Comparison of ENCODE assay signal across 8 mouse cellular contexts in the genomic region with DNA sequence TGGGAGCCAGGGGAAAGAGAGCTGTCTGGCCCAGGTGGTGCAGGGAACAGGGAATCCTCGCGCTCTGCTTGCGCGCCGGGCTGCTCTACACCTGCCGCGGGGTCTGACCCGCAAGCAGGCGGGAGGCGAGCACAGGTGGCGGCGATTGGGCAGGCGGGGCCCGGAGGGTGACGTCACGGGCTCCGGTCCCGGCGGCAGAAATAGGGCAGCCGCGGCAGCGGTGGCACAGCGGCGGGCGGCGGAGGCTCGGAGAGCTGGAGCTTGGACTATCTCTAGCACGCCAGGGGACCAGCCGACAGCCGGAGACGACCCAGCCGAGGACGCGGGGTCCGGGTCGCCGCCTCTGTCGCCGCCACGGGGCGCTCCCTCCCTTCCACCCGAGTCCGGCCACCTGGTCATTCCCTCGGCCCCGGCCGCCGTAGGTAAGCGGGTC. TPM values are rescaled to one million over a fixed set of nuclear protein-coding genes. Genes with fewer than 3 reads are reported as not detected.
A peak's percentile ranks its signal among the peaks of the same experiment; 100 is the strongest.
DNase-seq lines count a peak whose midpoint lies in the region; ATAC-seq and TF ChIP-seq lines count a peak whose summit lies in the region.

A gene (plus strand): TSS at position 174 of the 433 bp plus-strand sequence.

- TF ChIP-seq CTCF in liver, embryonic 14.5 days (IDR thresholded peaks at IDR 0.05; ENCODE audit: low read depth) = no peak

- H3K9me3 ChIP-seq in heart, embryonic 14.5 days (ENCODE audit: control insufficient read depth, low read length) = no peaks in the 10 kb centered on the region
- H3K9me3 ChIP-seq in liver, embryonic 14.5 days (ENCODE audit: control insufficient read depth, low read length) = no peaks in the 10 kb centered on the region
- no peaks in the 10 kb centered on the region for H3K9me3 ChIP-seq in neural tube, embryonic 14.5 days (ENCODE audit: control insufficient read depth, low read length)

- ATAC-seq in heart, embryonic 14.5 days (ENCODE audit: insufficient number of reproducible peaks, insufficient read depth, low FRiP score, low read depth) = no peak
- no peak for ATAC-seq in liver, embryonic 14.5 days (ENCODE audit: insufficient read depth)
- ATAC-seq in neural tube, embryonic 14.5 days (ENCODE audit: low read depth) = peak; percentile 66; the same call in 1 of the 2 replicates

- TF ChIP-seq EP300 in liver, embryonic 14.5 days (IDR thresholded peaks at IDR 0.05; ENCODE audit: low read depth) = no peak

- H3K9ac ChIP-seq in heart, embryonic 14.5 days (ENCODE audit: low read length) = peak within 1 kb of the TSS; percentile 77
- no peak within 1 kb of the TSS for H3K9ac ChIP-seq in liver, embryonic 14.5 days (replicated peaks)
- peak within 1 kb of the TSS; percentile 70 for H3K9ac ChIP-seq in neural tube, embryonic 14.5 days (replicated peaks; ENCODE audit: low read depth, low read length)

- H3K27me3 ChIP-seq in heart, embryonic 14.5 days (ENCODE audit: control insufficient read depth, insufficient read depth, low read length) = peaks cover 43% of the 10 kb centered on the region
- peaks cover 38% of the 10 kb centered on the region for H3K27me3 ChIP-seq in liver, embryonic 14.5 days (ENCODE audit: control insufficient read depth, insufficient read depth, low read length)
- H3K27me3 ChIP-seq in neural tube, embryonic 14.5 days (ENCODE audit: control insufficient read depth, insufficient read depth, low read length) = peaks cover 19% of the 10 kb centered on the region

- H3K4me2 ChIP-seq in heart, embryonic 14.5 days (ENCODE audit: low read length) = peak within 1 kb of the TSS; percentile 97
- peak within 1 kb of the TSS; percentile 40 for H3K4me2 ChIP-seq in liver, embryonic 14.5 days (ENCODE audit: low read depth)
- peak within 1 kb of the TSS; percentile 98 for H3K4me2 ChIP-seq in neural tube, embryonic 14.5 days (ENCODE audit: low read depth, low read length)

- intact Hi-C loops in gastrocnemius, postnatal 14 days (cut with DNase I; ENCODE audit: low total_unique reads) = loop anchor here (5.0 kb wide), 1 partner anchor 268 kb away; no protein-coding TSS in a partner anchor

- H3K4me1 ChIP-seq in heart, embryonic 14.5 days (ENCODE audit: control insufficient read depth in 2 of 2, insufficient read depth in 2 of 2, low read length in 2 of 2) = peaks cover 3 to 7% of the 10 kb centered on the region in 2 experiments; a peak in 2 of 4 replicates
- no peaks in the 10 kb centered on the region for H3K4me1 ChIP-seq in liver, embryonic 14.5 days (replicated peaks; ENCODE audit: control insufficient read depth in 2 of 2, insufficient read depth in 2 of 2, low read length in 1 of 2)
- H3K4me1 ChIP-seq in neural tube, embryonic 14.5 days (ENCODE audit: control insufficient read depth, insufficient read depth, low read length) = peaks cover 7% of the 10 kb centered on the region; the same call in 1 of the 2 replicates

- H3K27ac ChIP-seq in heart, embryonic 14.5 days (replicated peaks in 1 of 2; ENCODE audit: control insufficient read depth in 1 of 2, insufficient read depth in 1 of 2, low read depth in 2 of 2, low read length in 2 of 2) = peak within 1 kb of the TSS in 1 of 2 experiments; percentile 53; a peak in 1 of 4 replicates
- no peak within 1 kb of the TSS for H3K27ac ChIP-seq in liver, embryonic 14.5 days
- H3K27ac ChIP-seq in neural tube, embryonic 14.5 days (ENCODE audit: low read depth, low read length) = no peak within 1 kb of the TSS

- DNase-seq in gastrocnemius, postnatal 10 days = peak; percentile 8
- DNase-seq in gastrocnemius, postnatal 14 days = no peak
- peak; percentile 74 to 86 for DNase-seq in cerebellum, postnatal 14 days
- peak; percentile 44 for DNase-seq in kidney, postnatal 14 days
- no peak for DNase-seq in liver, embryonic 14.5 days (ENCODE audit: low read depth in 3 of 3, low spot score in 3 of 3)
- peak; percentile 19 for DNase-seq in yolk sac, embryonic 10.5 days (ENCODE audit: low spot score)

- H3K4me3 ChIP-seq in heart, embryonic 14.5 days (ENCODE audit: control insufficient read depth in 1 of 2, insufficient read depth in 1 of 2, low read depth in 1 of 2, low read length in 2 of 2) = peak within 1 kb of the TSS; percentile 66 to 70
- H3K4me3 ChIP-seq in liver, embryonic 14.5 days (ENCODE audit: insufficient read depth in 1 of 2, low read depth in 2 of 2, low read length in 2 of 2) = peak within 1 kb of the TSS in 1 of 2 experiments; percentile 30; a peak in 2 of 4 replicates
- H3K4me3 ChIP-seq in neural tube, embryonic 14.5 days (ENCODE audit: low read depth, low read length) = peak within 1 kb of the TSS; percentile 61

- under 1% methylated on average over 44 of the region's 48 CpGs for WGBS in heart, embryonic 14.5 days
- WGBS in liver, embryonic 14.5 days (ENCODE audit: insufficient replicate concordance) = under 1% methylated on average over 32 of the region's 48 CpGs
- under 1% methylated on average over 41 of the region's 48 CpGs for WGBS in neural tube, embryonic 14.5 days

- no peaks in the 10 kb centered on the region for H3K36me3 ChIP-seq in heart, embryonic 14.5 days (ENCODE audit: control insufficient read depth, insufficient read depth, low read length)
- H3K36me3 ChIP-seq in liver, embryonic 14.5 days (replicated peaks; ENCODE audit: control insufficient read depth, insufficient read depth, low read depth) = no peaks in the 10 kb centered on the region
- no peaks in the 10 kb centered on the region for H3K36me3 ChIP-seq in neural tube, embryonic 14.5 days (ENCODE audit: control insufficient read depth, insufficient read depth, low read length)

RNA-seq across cellular contexts. Expression of the gene that starts here (rescaled TPM):
- total RNA-seq in gastrocnemius, postnatal 10 days (2021) = under 1 TPM; 0.05 to 0.20 TPM
- total RNA-seq in gastrocnemius, postnatal 14 days (2021) = under 1 TPM in 1 of 2 experiments, not detected in 1; 0.08 TPM
- polyA plus RNA-seq in heart, embryonic 14.5 days (2014; fragmentation: Nextera tagmentation; extraction: Ambion mirVana) = 6.0 and 6.3 TPM in 2 replicates
- 0.01 and 0.02 TPM in 2 replicates for polyA plus RNA-seq in liver, embryonic 14.5 days (2012; rRNA removed)
- 0.05 TPM in 1 of 2 replicates, not detected in the other for polyA plus RNA-seq in liver, embryonic 14.5 days (2014; fragmentation: Nextera tagmentation; extraction: Ambion mirVana)
- polyA plus RNA-seq in neural tube, embryonic 14.5 days (2014; fragmentation: Nextera tagmentation; extraction: Ambion mirVana) = 12.3 and 14.3 TPM in 2 replicates

Comparison
In these comparisons a context has a peak if more than half of its experiments do, and no peak if none do; other contexts are left out.
1. Peak in DNase-seq in gastrocnemius, postnatal 10 days; RNA of the gene not detected or under 1 TPM.
2. DNase-seq: peak in cerebellum, postnatal 14 days (2 of 2), kidney, postnatal 14 days (single experiment) and yolk sac, embryonic 10.5 days (single experiment); none in gastrocnemius, postnatal 14 days (single experiment) and liver, embryonic 14.5 days (0 of 3).
3. H3K4me2 ChIP-seq: peak in every context shown above with its lines; median percentile 98 in neural tube, embryonic 14.5 days; 97 in heart, embryonic 14.5 days; 40 in liver, embryonic 14.5 days.